Mouse (Mus musculus) thymus, postnatal 25 days (tissue): ENCODE measurements around the gene Kiss1r.
"Not testable (repeated sequence)": the region's sequence is repeated elsewhere in the genome, so short reads cannot be mapped to it uniquely, and the experiment has no call there.

Experiments used
- DNase-seq: peaks from one replicate; pipeline ENCODE4 v3.0.0; 2022

Kiss1r gene

GRCm38 (mm10) chr10:79916808-79917531, at the start of gene Kiss1r:
Gene Kiss1r, plus strand, starts transcription at chr10:79916971.
- DNase-seq = peak; percentile 89

GRCm38 (mm10) chr10:79871845-79872244, 44.9 kb upstream of the Kiss1r start:
- no peak for DNase-seq

DNA sequence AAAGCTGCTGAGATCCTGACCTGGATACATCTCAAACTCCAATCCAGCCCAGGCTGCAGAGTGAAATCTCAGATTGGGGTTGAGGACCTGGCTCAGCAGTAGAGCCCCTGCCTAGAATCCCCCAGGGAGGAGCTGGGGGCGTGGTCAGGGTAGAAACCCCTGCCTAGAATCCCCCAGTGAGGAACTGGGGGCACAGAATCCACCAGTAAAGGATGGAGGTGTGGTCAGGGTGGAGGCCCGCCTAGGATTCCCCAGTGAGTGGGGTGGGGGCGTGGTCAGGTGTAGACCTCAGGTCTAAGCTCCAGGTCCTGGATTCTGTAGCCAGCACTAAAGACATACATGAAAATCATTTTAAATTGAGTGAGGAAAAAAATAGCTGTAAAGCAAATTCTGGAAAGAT, 43.9 kb upstream of the Kiss1r start:
- DNase-seq = no peak

DNA sequence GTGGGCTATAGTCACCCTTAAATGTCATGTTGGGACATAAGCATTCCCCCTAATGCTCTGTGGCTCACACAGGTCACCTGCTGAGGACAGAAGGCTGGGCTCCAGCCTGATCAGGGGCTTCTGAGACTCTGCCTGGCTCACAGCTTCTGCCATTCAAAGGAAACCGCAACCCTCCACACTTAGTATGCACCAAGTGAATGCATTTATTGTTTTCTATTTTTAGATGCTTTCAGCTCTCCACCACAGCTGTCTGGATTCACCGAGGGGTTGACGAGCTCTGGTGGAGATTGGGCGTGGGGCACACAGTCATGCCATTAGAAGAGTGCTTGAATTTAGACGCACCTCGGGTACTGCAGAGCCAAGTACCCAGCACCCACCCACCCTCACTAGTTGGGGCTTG, 43.5 kb upstream of the Kiss1r start:
- DNase-seq = no peak

DNA sequence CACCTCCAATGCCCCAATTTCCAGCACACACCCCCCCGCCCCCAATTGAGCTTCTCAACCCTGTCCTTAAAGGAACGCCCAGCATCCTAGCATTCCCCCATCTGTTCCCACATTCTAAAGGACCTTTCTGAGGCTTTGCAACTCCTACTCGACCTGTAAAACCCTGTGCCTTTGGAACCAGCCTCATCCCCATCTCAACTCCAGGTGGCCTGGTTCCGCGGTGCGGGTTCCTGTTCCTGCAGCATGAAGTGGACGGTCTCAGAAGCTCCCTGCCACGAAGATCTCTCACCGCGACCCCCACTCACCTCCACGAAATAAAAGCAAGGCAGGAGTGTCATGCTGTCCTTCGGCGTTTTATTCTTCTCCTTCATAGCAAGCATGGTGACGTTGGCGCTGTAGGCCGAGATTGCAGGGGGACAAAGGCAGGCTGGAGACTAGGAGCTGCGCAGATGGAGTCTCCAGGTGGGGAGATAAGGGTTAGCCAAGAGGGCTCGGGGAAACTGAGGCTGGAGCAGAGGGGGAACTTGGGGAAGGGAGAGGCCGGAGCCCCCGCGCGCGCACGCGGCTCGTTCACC, 43.0 kb upstream of the Kiss1r start:
- DNase-seq = no peak

DNA sequence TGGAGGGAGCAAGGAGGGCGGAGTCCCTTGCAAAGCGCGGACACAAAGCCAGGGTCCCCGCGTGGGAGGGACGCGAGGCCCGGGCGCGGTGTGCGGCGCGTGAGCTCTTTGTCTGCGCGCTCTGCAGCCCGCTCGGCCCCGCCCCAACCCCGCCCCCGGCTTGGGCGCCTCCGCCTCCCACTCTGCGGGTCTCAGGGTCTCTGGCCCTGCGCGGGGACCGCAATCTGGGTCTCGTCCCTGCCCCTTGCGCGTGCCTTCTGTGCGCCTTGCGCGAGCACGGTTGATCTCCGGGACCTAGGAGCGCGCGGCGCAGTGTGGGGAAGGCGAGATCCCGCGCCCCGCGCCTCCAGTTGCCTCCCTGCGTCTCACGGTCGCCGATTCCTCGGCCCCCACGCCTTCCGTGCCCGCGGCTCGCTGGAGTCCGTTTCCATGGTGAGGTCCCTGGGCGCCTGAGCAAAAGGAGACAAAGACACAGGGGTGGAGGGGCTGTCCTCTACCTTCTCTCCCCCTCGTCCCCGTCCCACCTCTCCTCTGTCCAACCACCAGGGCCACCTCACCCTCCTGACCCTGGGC, 42.4 kb upstream of the Kiss1r start, which contains the start of the genes Prtn3 and Plppr3:
TSS of gene Prtn3 (plus strand) at position 187 of the 573 bp plus-strand sequence.
TSS of gene Plppr3 (minus strand) at position 345 of the 573 bp plus-strand sequence.
- no peak for DNase-seq

- no peak for DNase-seq
Measured at GRCm38 (mm10) chr10:79877174-79877573, 39.6 kb upstream of the Kiss1r start.

DNA sequence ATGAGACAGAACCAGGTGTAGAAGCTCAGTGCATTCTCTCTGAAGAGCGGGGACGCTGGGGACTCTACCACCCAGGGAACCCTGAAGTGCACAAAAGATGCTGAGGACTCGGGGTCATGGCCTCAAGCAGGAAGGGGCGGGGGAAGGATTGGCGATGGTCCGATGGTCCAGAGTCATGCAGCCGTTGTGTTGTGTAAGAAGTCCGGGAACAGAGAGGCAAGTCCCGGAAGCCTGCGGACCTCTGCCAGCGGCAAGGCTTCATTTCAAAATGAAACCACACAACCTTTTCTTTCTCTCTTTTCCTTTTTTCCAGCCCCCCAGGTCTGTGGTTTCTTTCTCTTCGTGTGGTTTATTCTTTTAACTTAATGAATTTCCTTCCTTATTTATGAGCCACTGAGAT, 39.0 kb upstream of the Kiss1r start:
- DNase-seq = no peak

DNA sequence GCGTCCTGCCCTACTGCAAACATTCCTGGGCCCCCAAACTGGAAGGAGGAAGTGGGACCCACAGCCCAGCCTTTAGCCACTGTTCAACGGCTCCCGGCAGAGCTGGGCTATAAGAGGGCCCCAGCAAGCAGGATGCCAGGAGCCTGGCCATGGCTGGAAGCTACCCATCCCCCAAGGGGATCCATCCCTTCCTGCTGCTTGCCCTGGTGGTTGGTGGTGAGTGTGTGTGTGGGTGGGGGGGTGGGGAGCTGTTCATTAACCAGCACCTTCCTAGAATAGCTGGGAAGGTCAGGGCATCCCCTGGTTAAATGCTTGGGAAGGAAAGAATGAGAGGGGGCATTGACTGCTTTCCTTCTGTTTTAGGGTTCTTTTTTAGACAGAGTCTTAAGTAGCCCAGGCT, 37.2 kb upstream of the Kiss1r start:
- no peak for DNase-seq

- DNase-seq = no peak
Measured at GRCm38 (mm10) chr10:79880721-79881120, 36.0 kb upstream of the Kiss1r start.

DNA sequence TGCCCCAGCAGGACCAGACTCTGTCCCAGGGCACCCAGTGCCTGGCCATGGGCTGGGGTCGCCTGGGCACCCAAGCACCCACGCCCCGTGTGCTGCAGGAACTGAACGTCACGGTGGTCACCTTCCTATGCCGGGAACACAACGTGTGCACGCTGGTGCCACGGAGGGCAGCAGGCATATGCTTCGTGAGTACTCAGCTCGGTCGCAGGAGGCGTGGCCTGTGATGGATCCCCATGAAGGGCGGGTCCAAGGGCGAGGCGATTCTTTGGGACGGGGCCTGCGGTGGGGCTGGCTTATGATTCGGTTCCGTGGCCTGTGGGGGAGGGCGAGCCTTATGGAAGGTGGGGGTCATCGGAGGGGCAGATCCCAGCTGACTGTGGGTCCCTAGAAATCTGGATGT, 34.8 kb upstream of the Kiss1r start:
- no peak for DNase-seq

GRCm38 (mm10) chr10:79883297-79884084, 33.3 kb upstream of the Kiss1r start:
- DNase-seq = peak; percentile 71

- no peak for DNase-seq
Measured at GRCm38 (mm10) chr10:79884446-79884845, 32.3 kb upstream of the Kiss1r start.

DNA sequence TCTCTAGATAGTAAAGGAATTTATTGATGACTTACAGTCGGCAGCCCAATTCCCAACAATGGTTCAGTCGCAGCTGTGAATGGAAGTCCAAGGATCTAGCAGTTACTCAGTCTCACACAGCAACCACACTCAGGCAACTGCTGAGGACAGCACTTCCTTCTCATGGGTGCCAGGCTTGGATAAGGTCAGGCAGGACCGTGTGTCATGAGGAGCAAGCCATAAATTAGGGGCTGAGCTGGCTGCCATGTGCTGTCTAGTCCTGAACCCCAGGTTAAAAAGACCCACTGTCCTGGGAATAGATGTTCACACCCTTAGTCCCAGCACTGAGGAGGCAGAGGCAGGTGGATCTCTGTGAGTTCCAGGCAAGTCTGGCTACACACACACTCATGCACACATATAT, 31.8 kb upstream of the Kiss1r start:
- DNase-seq = not testable (repeated sequence)

DNA sequence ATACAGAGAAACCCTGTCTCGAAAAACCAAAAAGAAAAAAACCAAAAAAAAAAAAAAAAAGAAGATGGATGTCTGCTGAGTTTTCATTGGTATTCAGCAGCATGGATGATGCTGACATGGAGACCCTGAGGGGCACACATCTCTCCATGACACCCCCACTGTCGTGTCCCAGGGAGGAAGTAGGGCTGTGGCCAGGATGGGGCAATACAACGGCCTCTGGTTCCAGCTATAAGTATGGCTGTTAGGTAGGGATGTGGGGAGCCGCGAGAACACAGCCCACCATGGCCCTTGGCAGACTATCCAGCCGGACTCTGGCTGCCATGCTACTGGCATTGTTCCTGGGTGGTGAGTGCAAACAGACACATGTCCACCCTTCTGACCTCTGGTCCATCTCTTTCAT, 30.7 kb upstream of the Kiss1r start, which contains the start of gene Elane:
TSS of gene Elane (plus strand) at position 194 of the 400 bp plus-strand sequence.
- DNase-seq = no peak

- no peak for DNase-seq
Measured at GRCm38 (mm10) chr10:79886611-79887010, 30.2 kb upstream of the Kiss1r start.

DNA sequence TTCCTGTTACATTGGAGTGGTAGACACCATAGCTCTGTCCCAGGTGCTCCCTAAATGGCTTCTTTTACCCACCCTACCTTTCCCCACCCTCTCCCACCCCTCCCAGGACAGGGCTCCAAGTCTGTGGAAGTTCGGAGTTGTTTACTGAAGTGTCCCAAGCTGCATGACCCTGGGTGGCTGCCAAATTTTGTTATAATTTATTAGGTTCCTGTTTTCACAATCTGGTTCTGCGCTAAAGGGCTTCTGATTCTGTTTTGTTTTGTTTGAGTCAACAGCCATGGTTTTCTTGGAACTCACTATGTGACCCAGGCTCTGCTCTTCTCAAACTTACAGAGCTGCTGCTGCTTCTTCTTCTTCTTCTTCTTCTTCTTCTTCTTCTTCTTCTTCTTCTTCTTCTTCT, 27.4 kb upstream of the Kiss1r start:
- DNase-seq = no peak

DNA sequence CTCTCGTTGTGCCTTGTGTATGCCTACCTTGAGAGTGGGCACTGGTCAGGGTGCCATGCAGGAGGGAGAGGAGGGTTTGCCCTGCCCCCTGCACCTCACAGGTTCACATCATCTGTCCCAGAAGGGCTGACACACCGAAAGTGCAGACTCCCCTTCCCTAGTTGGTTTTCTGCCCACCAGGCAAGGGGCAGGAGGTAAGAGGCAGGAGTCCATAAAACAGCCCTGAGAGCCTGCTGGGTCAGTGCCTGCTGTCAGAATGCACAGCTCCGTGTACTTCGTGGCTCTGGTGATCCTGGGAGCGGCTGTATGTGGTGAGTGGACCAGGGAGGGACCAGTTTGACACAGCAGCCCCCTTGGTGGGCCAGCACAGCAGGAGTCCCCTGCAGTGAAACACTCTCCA, 26.1 kb upstream of the Kiss1r start, which contains the start of gene Cfd:
TSS of gene Cfd (plus strand) at position 184 of the 400 bp plus-strand sequence.
- DNase-seq = no peak

GRCm38 (mm10) chr10:79892451-79893118, 24.2 kb upstream of the Kiss1r start:
- peak; percentile 86 for DNase-seq

GRCm38 (mm10) chr10:79896306-79896705, 20.5 kb upstream of the Kiss1r start:
- DNase-seq = no peak

DNA sequence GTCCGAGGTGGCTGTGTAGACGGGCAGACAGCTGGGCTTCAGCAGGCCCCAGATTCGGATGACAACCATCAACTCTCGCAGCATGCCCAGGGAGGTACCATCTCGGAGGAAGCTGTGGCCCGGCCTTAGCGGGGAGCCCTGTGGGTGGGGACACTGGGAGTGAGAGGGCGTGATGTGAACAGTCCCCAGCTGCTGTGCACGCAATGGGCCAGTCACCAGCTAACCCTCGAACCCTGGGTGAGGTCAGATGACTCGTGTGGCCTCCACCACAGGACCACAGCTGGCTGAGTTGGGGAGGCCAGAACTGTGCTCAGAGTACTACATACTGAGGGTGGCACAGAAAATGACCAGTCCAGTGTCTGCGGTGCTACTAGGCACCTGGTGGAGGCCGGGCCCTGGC, 20.0 kb upstream of the Kiss1r start:
- no peak for DNase-seq
